Mouse (Mus musculus): ENCODE results near the gene Cavin1. TPM values are rescaled to one million over a fixed set of nuclear protein-coding genes. Genes with fewer than 3 reads are reported as not detected.
A peak's percentile ranks its signal among the peaks of the same experiment; 100 is the strongest.

Cavin1 gene
- total RNA-seq, 2 experiments from 2014 or later: 175 to 196 TPM

- DNase-seq: no peak
Measured at GRCm38 (mm10) chr11:100982087-100982486, 11.4 kb upstream of the Cavin1 start.

- DNase-seq: no peak
Measured at GRCm38 (mm10) chr11:100981236-100981635, 10.5 kb upstream of the Cavin1 start.

GRCm38 (mm10) chr11:100980438-100980837 is 9.8 kb upstream of the Cavin1 start:
- DNase-seq: no peak

GRCm38 (mm10) chr11:100979887-100980286 is 9.2 kb upstream of the Cavin1 start:
- peak; percentile 43 for DNase-seq

GRCm38 (mm10) chr11:100975241-100975640 is 4.6 kb upstream of the Cavin1 start:
- no peak for DNase-seq

- DNase-seq: peak; percentile 62
Measured at GRCm38 (mm10) chr11:100974381-100974970, 3.8 kb upstream of the Cavin1 start.

- no peak for DNase-seq
Measured at GRCm38 (mm10) chr11:100973245-100973644, 2.6 kb upstream of the Cavin1 start.

- DNase-seq: no peak
Measured at GRCm38 (mm10) chr11:100971455-100971854, 768 bp upstream of the Cavin1 start.

GRCm38 (mm10) chr11:100969744-100970556 is 737 bp downstream of the Cavin1 start:
- DNase-seq: peak; percentile 76

- peak; percentile 51 for DNase-seq
Measured at GRCm38 (mm10) chr11:100969189-100969743, 1.4 kb downstream of the Cavin1 start.

GRCm38 (mm10) chr11:100968501-100968900 is 2.2 kb downstream of the Cavin1 start:
- DNase-seq: no peak

GRCm38 (mm10) chr11:100967881-100968420 is 2.7 kb downstream of the Cavin1 start:
- no peak for DNase-seq

GRCm38 (mm10) chr11:100967376-100967775 is 3.3 kb downstream of the Cavin1 start:
- DNase-seq: no peak

GRCm38 (mm10) chr11:100965760-100966159 is 4.9 kb downstream of the Cavin1 start:
- no peak for DNase-seq

GRCm38 (mm10) chr11:100964901-100965542 is 5.7 kb downstream of the Cavin1 start:
- DNase-seq: no peak

- DNase-seq: no peak
Measured at GRCm38 (mm10) chr11:100964180-100964579, 6.5 kb downstream of the Cavin1 start.

- peak; percentile 75 for DNase-seq
Measured at GRCm38 (mm10) chr11:100963647-100964046, 7.0 kb downstream of the Cavin1 start.

GRCm38 (mm10) chr11:100962371-100962911 is 8.2 kb downstream of the Cavin1 start:
- DNase-seq: peak; percentile 84

GRCm38 (mm10) chr11:100960540-100960939 is 10.1 kb downstream of the Cavin1 start:
- peak; percentile 81 for DNase-seq

GRCm38 (mm10) chr11:100959826-100960225 is 10.9 kb downstream of the Cavin1 start:
- DNase-seq: no peak

GRCm38 (mm10) chr11:100959464-100959810 is 11.2 kb downstream of the Cavin1 start:
- DNase-seq: peak; percentile 51
